Mouse (Mus musculus) liver, adult 2 months (tissue): ENCODE data around the gene Mprip.
"Not testable (repeated sequence)": the region's sequence is repeated elsewhere in the genome, so short reads cannot be mapped to it uniquely, and the experiment has no call there.

Experiments used
- CTCF ChIP-seq: fragments of 200-500 bp; IDR thresholded peaks from 2 replicates; pipeline ENCODE4 v1.5.1; 2011; ENCODE audit warnings: low read depth, low read length, control low read depth
- POLR2A ChIP-seq: fragments of 200-500 bp; IDR thresholded peaks from 2 replicates; pipeline ENCODE4 v1.6.1; 2011; ENCODE audit warnings: low read length, control low read depth; ENCODE audit not compliant: insufficient read depth; ENCODE audit errors: extremely low read depth

GRCm38 (mm10) chr11:59733600-59733999 is 72.5 kb downstream of the Mprip start:
- TF ChIP-seq CTCF, POLR2A: not testable (repeated sequence)
